ENCODE assay signal across 8 mouse cellular contexts in the genomic region with DNA sequence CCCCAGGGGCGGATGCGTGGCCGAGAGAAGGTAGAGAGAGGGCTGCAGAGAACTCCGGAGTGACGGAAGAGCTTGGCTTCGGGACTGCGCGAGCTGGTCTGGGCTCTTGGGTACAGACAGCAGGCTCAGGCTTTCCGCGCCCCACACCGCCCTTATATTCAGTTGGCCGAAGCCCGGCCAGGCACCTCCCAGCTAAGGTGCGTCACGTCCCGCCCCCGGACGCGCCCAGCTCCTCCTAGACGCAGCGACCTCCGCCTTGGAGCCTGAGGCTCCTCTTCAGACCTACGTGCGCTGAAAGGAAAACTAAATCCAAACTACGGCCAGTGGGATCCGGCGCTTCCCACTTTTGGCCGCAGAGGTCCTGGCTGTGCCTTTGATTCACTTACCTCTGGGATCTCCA. TPM values are rescaled to one million over a fixed set of nuclear protein-coding genes. Genes with fewer than 3 reads are reported as not detected.
A peak's percentile ranks its signal among the peaks of the same experiment; 100 is the strongest.
DNase-seq lines count a peak whose midpoint lies in the region; ATAC-seq and TF ChIP-seq lines count a peak whose summit lies in the region.

Rasd1 (minus strand) TSS at position 127 of the 400 bp plus-strand sequence.

- DNase-seq in gastrocnemius, adult 8-10 months (ENCODE audit: low spot score in 2 of 2): peak; percentile 61 to 70
- peak; percentile 62 for DNase-seq in hindbrain, postnatal 0 days (ENCODE audit: low spot score)
- peak; percentile 62 to 71 for DNase-seq in left cerebral cortex, postnatal 36 days (ENCODE audit: low spot score in 2 of 2)
- peak; percentile 75 for DNase-seq in mesoderm, embryonic 11.5 days (ENCODE audit: low read depth, low spot score)
- peak; percentile 29 for DNase-seq in right cerebral cortex, postnatal 4 days
- peak; percentile 87 for DNase-seq in yolk sac, embryonic 10.5 days (ENCODE audit: low spot score)

- peak within 1 kb of the TSS; percentile 37 for H3K9ac ChIP-seq in hindbrain, postnatal 0 days (replicated peaks; ENCODE audit: low read length)

- peak within 1 kb of the TSS; percentile 42 for H3K4me3 ChIP-seq in hindbrain, postnatal 0 days (ENCODE audit: low read length)

- H3K9me3 ChIP-seq in hindbrain, postnatal 0 days (ENCODE audit: low read length): no peaks in the 10 kb centered on the region

- ATAC-seq in activated CD4-positive, CD25-positive, alpha-beta regulatory T cell, adult 4 months: peak; percentile 67
- ATAC-seq in common myeloid progenitor, adult 5-6 weeks (replicated peaks; ENCODE audit: low read depth, poor library complexity, severe bottlenecking): peak; percentile 82
- peak; percentile 63 for ATAC-seq in hindbrain, postnatal 0 days

- H3K4me2 ChIP-seq in hindbrain, postnatal 0 days (ENCODE audit: low read depth, low read length): peak within 1 kb of the TSS; percentile 88

- peaks cover 10% of the 10 kb centered on the region for H3K4me1 ChIP-seq in hindbrain, postnatal 0 days (ENCODE audit: insufficient read depth, low read length)

- no peak for TF ChIP-seq CTCF in hindbrain, postnatal 0 days (IDR thresholded peaks at IDR 0.05; ENCODE audit: low read depth)

- H3K36me3 ChIP-seq in hindbrain, postnatal 0 days (ENCODE audit: insufficient read depth, low read length): peaks cover 15% of the 10 kb centered on the region; the same call in 1 of the 2 replicates

- no peak within 1 kb of the TSS for H3K27ac ChIP-seq in hindbrain, postnatal 0 days

- 0 out of 2 replicates have a peak, but pooled peaks cover 3% of the 10 kb centered on the region for H3K27me3 ChIP-seq in hindbrain, postnatal 0 days (ENCODE audit: insufficient read depth, low read length)

- under 1% methylated on average over 28 of the region's 28 CpGs for WGBS in hindbrain, postnatal 0 days

- intact Hi-C loops in left cerebral cortex, postnatal 36 days (cut with DNase I): loop anchor here (1.0 to 10.0 kb wide), 5 partner anchors 16 to 450 kb away; partner anchors contain the start of genes Atpaf2, Gid4 and Med9

RNA-seq across cellular contexts. Expression of gene Rasd1, which starts in this region (rescaled TPM):
- under 1 TPM; 0.20 to 0.29 TPM for polyA plus RNA-seq in activated CD4-positive, CD25-positive, alpha-beta regulatory T cell, adult 4 months (2017; shearing (Covaris generic))
- total RNA-seq in common myeloid progenitor, adult 5-6 weeks (2017): 0.91 and 1.2 TPM in 2 replicates
- total RNA-seq in gastrocnemius, adult 8-10 months (2022): 1 to 10 TPM in 3 of 4 experiments, under 1 TPM in 1; 0.39 to 3.4 (median 1.7) TPM
- 0.10 and 0.47 TPM in 2 replicates for total RNA-seq in hindbrain, postnatal 0 days (2014; rRNA removed)
- polyA plus RNA-seq in hindbrain, postnatal 0 days (2015; fragmentation: Nextera tagmentation; extraction: Ambion mirVana): 2.0 and 2.3 TPM in 2 replicates
- 10 to 100 TPM in 1 of 2 experiments, 1 to 10 TPM in 1; 8.1 to 11.3 TPM for total RNA-seq in left cerebral cortex, postnatal 36 days (2021)

Comparison
In these comparisons a context has a peak if more than half of its experiments do, and no peak if none do; other contexts are left out.
1. Peak in ATAC-seq in activated CD4-positive, CD25-positive, alpha-beta regulatory T cell, adult 4 months; RNA of the gene not detected or under 1 TPM.
2. DNase-seq: peak in every context shown above with its lines; median percentile 87 in yolk sac, embryonic 10.5 days; 75 in mesoderm, embryonic 11.5 days; 66 in left cerebral cortex, postnatal 36 days; 66 in gastrocnemius, adult 8-10 months; 62 in hindbrain, postnatal 0 days; 29 in right cerebral cortex, postnatal 4 days.